Mouse (Mus musculus) testis, postnatal 14 days (tissue): ENCODE measurements around the gene Ccpg1.

ENCODE experiments used
- DNase-seq: peaks from one replicate; pipeline ENCODE4 v3.0.0; 2021; ENCODE audit warnings: low spot score

Gene Ccpg1

GRCm38 (mm10) chr9:73045711-73046110 lies 60.5 kb downstream of the Ccpg1 start:
- no peak for DNase-seq

GRCm38 (mm10) chr9:73047906-73048305 lies 62.7 kb downstream of the Ccpg1 start:
- DNase-seq = no peak

GRCm38 (mm10) chr9:73048927-73049326 lies 63.7 kb downstream of the Ccpg1 start:
- no peak for DNase-seq

GRCm38 (mm10) chr9:73049833-73050232 lies 64.6 kb downstream of the Ccpg1 start:
- no peak for DNase-seq

GRCm38 (mm10) chr9:73050606-73051005 lies 65.4 kb downstream of the Ccpg1 start:
- no peak for DNase-seq

- no peak for DNase-seq
These were observed 70.2 kb downstream of the Ccpg1 start for GRCm38 (mm10) chr9:73055441-73055911.

- no peak for DNase-seq
These were observed 74.0 kb downstream of the Ccpg1 start for GRCm38 (mm10) chr9:73059224-73059623.

- no peak for DNase-seq
These were observed 78.5 kb downstream of the Ccpg1 start for GRCm38 (mm10) chr9:73063621-73064290.
